Mouse (Mus musculus) thymus, postnatal 4 days (tissue): ENCODE data around the gene Fgfr2.
"Not testable (repeated sequence)": the region's sequence is repeated elsewhere in the genome, so short reads cannot be mapped to it uniquely, and the experiment has no call there.

Source experiments
- DNase-seq: peaks from one replicate; pipeline ENCODE4 v3.0.0; 2021

Fgfr2 gene

GRCm38 (mm10) chr7:131045258-131045835, 2077.8 kb downstream of the Fgfr2 start:
- DNase-seq: peak; percentile 60

DNA sequence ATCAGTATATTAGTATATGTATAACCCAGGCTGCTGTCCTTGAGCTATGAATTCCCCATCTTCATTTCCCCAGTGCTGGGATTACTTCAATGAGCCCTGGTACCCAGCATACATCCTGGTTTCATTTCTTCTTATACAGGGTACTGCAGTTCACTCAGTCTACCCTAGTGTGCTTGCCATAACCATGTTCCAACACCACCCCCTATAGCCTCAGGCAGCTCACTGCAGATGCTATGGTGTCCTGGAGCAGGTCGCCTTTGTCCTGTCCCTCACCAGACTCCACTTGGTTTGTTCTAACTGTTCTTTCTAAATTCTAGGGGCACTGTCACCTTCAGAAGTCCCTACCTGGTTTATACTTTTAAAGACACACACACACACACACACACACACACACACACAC, 2080.5 kb downstream of the Fgfr2 start:
- DNase-seq: no peak

DNA sequence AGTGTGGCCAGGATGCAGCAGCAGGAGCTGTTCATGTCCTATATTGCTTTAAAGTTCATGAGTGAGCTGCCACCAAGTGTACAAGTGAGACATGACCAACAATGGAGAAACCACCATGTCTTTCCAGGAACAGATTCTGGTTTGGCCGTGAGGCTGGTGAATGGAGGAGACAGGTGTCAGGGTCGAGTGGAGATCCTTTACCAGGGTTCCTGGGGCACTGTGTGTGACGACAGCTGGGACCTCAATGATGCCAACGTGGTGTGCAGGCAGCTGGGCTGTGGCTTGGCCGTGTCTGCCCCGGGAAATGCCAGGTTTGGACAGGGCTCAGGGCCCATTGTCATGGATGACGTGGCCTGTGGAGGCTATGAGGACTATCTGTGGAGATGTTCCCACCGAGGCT, 2082.4 kb downstream of the Fgfr2 start:
- DNase-seq: not testable (repeated sequence)

- no peak for DNase-seq
Measured at GRCm38 (mm10) chr7:131037083-131037482, 2086.1 kb downstream of the Fgfr2 start.

GRCm38 (mm10) chr7:131036396-131036795, 2086.8 kb downstream of the Fgfr2 start:
- DNase-seq: peak; percentile 25

DNA sequence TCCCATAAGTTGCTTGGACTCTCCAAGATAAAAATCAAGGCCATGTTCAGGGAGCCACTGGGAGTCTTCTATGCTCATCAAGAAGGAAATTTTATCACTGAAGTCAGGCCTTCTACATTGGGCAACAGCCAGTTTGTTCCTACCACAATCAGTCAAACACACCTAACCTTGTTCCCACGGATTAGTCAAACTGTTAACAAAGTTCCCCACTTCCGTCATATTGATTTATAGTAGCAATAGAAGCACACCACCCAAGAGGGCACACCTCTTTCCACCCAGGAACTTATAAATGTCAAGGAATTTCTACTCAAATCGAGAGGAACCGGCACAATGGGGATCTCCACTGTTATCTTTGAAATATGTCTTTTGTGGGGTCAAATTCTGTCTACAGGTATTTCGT, 2091.4 kb downstream of the Fgfr2 start, which contains the start of gene Dmbt1:
Gene Dmbt1, plus strand, starts transcription at position 299 of the 400 bp plus-strand sequence.
- DNase-seq: no peak

GRCm38 (mm10) chr7:131027557-131027956, 2095.6 kb downstream of the Fgfr2 start:
- no peak for DNase-seq

- no peak for DNase-seq
Measured at GRCm38 (mm10) chr7:131024807-131025206, 2098.3 kb downstream of the Fgfr2 start.

DNA sequence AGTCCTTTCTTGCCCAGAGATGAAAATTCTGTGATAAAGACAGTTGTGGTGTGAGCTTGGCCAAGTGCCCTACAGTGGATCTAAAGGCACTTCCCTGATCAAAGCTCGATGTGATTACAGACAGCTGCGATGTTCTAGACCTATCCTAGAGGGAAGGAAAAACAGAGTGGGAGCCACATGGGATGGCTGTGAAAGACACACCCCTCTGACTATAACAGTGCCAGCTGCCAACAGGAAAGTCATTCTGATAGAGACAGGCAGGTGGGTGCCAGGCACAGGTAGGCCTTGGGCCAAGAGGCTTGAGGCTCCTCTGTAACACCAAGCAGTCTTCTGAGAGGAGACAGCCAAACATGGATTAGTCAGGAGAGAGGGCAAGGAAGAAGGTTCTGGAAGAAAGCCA, 2104.0 kb downstream of the Fgfr2 start:
- DNase-seq: no peak

DNA sequence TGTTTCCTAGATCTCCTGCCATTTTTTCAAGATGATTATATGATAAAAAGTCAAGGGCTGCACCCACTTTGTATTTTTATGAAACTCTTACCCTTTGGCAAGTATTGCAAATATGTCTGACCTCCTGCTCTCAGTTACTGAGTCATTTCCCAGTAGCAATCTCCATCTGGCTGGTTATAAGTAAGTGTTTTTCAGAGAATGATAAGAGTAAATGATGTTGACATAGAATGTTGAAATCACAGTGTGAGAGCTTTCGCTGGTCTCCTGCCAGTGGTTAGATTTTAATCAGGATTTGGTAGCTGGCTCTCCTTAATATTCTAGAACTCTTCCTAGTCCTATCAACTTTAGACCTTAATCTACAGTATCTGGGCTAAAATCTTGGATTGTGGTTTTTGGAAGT, 2111.2 kb downstream of the Fgfr2 start:
- DNase-seq: no peak

GRCm38 (mm10) chr7:131009178-131009577, 2114.0 kb downstream of the Fgfr2 start:
- no peak for DNase-seq

GRCm38 (mm10) chr7:131007221-131007620, 2115.9 kb downstream of the Fgfr2 start:
- no peak for DNase-seq

GRCm38 (mm10) chr7:131004071-131004470, 2119.1 kb downstream of the Fgfr2 start:
- peak; percentile 63 for DNase-seq

GRCm38 (mm10) chr7:131001976-131002726, 2121.0 kb downstream of the Fgfr2 start:
- DNase-seq: no peak

DNA sequence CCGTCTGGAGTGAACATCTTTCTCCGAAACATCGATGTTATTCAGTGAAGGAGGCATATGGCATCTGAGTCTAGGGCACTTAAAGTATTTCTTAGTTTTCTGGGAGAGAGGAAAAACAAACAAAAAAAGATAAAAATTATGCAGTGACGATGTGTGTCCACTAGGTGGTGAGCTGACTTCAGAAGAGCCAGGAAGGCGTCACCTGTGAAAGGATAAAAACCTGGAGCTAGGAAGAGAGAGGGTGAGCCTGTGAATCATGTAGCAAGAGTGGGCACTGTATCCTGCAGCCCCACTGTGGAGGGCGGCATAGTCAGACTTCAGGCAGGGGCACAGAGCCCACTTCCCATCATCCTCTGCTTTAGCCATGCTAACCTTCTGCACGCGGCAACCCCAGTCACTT, 2129.2 kb downstream of the Fgfr2 start:
- peak; percentile 15 for DNase-seq

GRCm38 (mm10) chr7:130991174-130991789, 2131.9 kb downstream of the Fgfr2 start:
- no peak for DNase-seq

GRCm38 (mm10) chr7:130989371-130989770, 2133.8 kb downstream of the Fgfr2 start:
- DNase-seq: no peak

DNA sequence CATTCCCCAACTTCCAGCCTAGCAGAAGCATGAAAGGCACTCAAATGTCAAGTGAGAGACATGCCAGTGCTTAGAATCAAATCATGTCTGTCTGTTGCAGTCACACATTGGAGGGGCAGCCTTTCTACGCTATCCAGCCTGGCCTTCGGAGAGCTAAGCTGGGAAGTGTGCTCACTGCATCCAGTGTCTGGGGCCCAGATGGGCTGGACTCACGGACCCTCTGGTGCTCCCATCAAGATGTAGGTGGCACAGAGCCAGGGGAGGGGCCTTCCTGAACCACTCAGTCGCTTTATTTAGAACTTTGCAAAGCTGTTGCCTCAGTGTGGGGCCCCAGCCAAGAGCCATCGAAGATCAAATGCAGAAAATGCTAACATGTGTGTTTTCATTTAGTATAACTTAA, 2135.0 kb downstream of the Fgfr2 start:
- no peak for DNase-seq

DNA sequence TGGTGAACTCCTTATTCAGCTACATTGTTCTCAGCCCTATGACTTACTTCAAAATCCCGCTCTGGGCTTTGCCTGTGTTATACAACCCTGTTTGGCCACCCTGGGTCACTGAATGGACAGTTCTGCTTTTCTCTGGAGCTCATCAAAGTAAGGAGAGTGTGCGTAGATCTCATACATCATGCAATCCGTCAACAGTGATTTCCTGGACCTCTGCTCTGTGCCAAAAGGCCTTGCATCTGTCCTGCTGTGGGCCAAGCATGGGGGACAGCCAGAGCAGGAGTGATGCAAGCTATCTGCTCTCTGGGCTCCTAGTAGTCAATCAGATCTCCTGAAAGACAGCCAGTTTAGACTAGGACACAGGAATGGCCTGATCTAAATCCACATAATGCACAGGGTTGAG, 2137.4 kb downstream of the Fgfr2 start:
- DNase-seq: no peak

- no peak for DNase-seq
Measured at GRCm38 (mm10) chr7:130985193-130985592, 2138.0 kb downstream of the Fgfr2 start.

DNA sequence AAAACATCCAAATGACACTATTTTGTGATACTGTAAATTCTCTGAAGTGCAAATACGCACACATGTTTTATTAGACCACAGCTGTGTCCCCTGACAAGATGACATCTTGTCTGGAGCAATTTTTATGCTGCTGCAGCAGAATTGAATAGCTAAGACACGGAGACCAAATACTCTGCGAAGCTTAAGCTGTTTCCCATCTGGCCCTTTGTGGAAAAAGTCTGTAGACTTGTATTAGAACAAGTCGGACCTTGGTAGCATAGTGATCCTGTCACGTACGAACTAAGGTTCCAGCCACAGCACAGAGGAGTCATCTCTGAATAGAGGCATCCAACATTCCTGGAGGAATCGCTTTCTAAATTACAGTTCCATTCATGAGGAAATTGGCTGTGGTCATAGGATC, 2138.9 kb downstream of the Fgfr2 start:
- DNase-seq: no peak

- peak; percentile 26 for DNase-seq
Measured at GRCm38 (mm10) chr7:130982881-130983280, 2140.3 kb downstream of the Fgfr2 start.

GRCm38 (mm10) chr7:130982371-130982770, 2140.8 kb downstream of the Fgfr2 start:
- DNase-seq: peak; percentile 60

DNA sequence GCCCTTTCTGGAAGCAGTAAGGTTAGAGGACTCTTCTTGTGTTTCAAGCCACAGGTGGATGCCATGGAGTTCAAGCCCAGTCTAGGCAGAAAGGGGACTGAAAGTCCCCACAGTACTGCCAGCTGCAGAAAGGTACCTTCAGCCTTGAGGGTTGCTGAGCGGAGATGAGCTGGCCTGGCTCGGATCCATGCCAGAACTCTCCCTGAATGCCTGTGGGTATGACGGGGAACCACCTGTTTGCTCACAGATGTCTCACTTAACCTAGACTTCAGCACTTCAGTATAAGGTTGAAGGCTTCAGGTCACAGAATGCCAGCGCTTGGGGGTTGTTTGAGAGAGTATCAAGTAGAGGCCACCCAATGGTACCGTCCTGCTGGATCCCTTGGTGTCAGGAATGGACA, 2143.0 kb downstream of the Fgfr2 start:
- no peak for DNase-seq
